In genomic region chr15:80462106-80462505, GRCm38 (mm10) we compare ENCODE assay signal across 8 mouse cellular contexts.
DNase-seq lines count a peak whose midpoint lies in the region; ATAC-seq and TF ChIP-seq lines count a peak whose summit lies in the region.

No protein-coding gene starts in this region.

- no peaks in the 10 kb centered on the region for H3K4me1 ChIP-seq in kidney, adult 2 months (ENCODE audit: control insufficient read depth, insufficient read depth, low read length)
- H3K4me1 ChIP-seq in embryonic facial prominence, embryonic 14.5 days (ENCODE audit: control insufficient read depth, insufficient read depth, low read length), result peaks cover 5% of the 10 kb centered on the region; the same call in 1 of the 2 replicates
- H3K4me1 ChIP-seq in kidney, postnatal 0 days (replicated peaks; ENCODE audit: insufficient read depth, low read length), result no peaks in the 10 kb centered on the region
- peaks cover 17% of the 10 kb centered on the region for H3K4me1 ChIP-seq in midbrain, embryonic 15.5 days

- DNase-seq in kidney, adult 2 months, result peak; percentile 24
- no peak for DNase-seq in kidney, adult 11 months
- peak; percentile 36 for DNase-seq in embryonic facial prominence, embryonic 14.5 days (ENCODE audit: low spot score)
- peak; percentile 72 for DNase-seq in kidney, postnatal 0 days (ENCODE audit: low spot score)
- no peak for DNase-seq in layer of hippocampus, adult 11-12 months (ENCODE audit: low spot score)
- no peak for DNase-seq in cerebellum, postnatal 36 days

- WGBS in kidney, adult 2 months, result 8% methylated on average over 9 of the region's 9 CpGs
- WGBS in embryonic facial prominence, embryonic 14.5 days, result 3% methylated on average over 9 of the region's 9 CpGs
- WGBS in kidney, postnatal 0 days, result 3% methylated on average over 9 of the region's 9 CpGs
- WGBS in midbrain, embryonic 15.5 days, result 5% methylated on average over 9 of the region's 9 CpGs

- H3K36me3 ChIP-seq in kidney, adult 2 months (ENCODE audit: control insufficient read depth, insufficient read depth, low read length), result no peaks in the 10 kb centered on the region
- no peaks in the 10 kb centered on the region for H3K36me3 ChIP-seq in embryonic facial prominence, embryonic 14.5 days (ENCODE audit: control insufficient read depth, insufficient read depth, low read length)
- no peaks in the 10 kb centered on the region for H3K36me3 ChIP-seq in kidney, postnatal 0 days (ENCODE audit: insufficient read depth, low read length)
- no peaks in the 10 kb centered on the region for H3K36me3 ChIP-seq in midbrain, embryonic 15.5 days (replicated peaks)

- TF ChIP-seq CTCF in kidney, adult 2 months (conservative IDR thresholded peaks at IDR 0.05; ENCODE audit: insufficient read depth, insufficient read length, low read depth, low read length), result no peak
- peak; percentile 27; the same call in 1 of the 2 replicates for TF ChIP-seq CTCF in kidney, postnatal 0 days (IDR thresholded peaks at IDR 0.05; ENCODE audit: low read depth)

- H3K27me3 ChIP-seq in kidney, adult 2 months (replicated peaks; ENCODE audit: control insufficient read depth, insufficient read depth, low read length), result no peaks in the 10 kb centered on the region
- no peaks in the 10 kb centered on the region; the same call in 1 of the 2 replicates for H3K27me3 ChIP-seq in embryonic facial prominence, embryonic 14.5 days (replicated peaks; ENCODE audit: control insufficient read depth, insufficient read depth, low read length)
- 0 out of 2 replicates have a peak, but pooled peaks cover 3% of the 10 kb centered on the region for H3K27me3 ChIP-seq in kidney, postnatal 0 days (ENCODE audit: insufficient read depth, low read length)
- no peaks in the 10 kb centered on the region for H3K27me3 ChIP-seq in midbrain, embryonic 15.5 days (replicated peaks)

- TF ChIP-seq POLR2A in kidney, adult 2 months (IDR thresholded peaks at IDR 0.05; ENCODE audit: low read depth, low read length), result no peak

- H3K9me3 ChIP-seq in embryonic facial prominence, embryonic 14.5 days (ENCODE audit: control insufficient read depth, low read length), result no peaks in the 10 kb centered on the region
- no peaks in the 10 kb centered on the region for H3K9me3 ChIP-seq in kidney, postnatal 0 days (replicated peaks; ENCODE audit: low read length)
- no peaks in the 10 kb centered on the region for H3K9me3 ChIP-seq in midbrain, embryonic 15.5 days

- peak overlapping the region; percentile 47 for H3K4me2 ChIP-seq in embryonic facial prominence, embryonic 14.5 days (ENCODE audit: low read depth, low read length)
- H3K4me2 ChIP-seq in kidney, postnatal 0 days (ENCODE audit: low read length), result peak overlapping the region; percentile 37
- H3K4me2 ChIP-seq in midbrain, embryonic 15.5 days, result 0 out of 2 replicates have a peak overlapping the region, but pooled peaks have one; percentile 23

- H3K27ac ChIP-seq in kidney, adult 2 months (ENCODE audit: insufficient read depth, low read depth, low read length), result no peak overlapping the region
- no peak overlapping the region for H3K27ac ChIP-seq in embryonic facial prominence, embryonic 14.5 days (replicated peaks; ENCODE audit: low read depth, low read length)
- H3K27ac ChIP-seq in kidney, postnatal 0 days, result no peak overlapping the region
- H3K27ac ChIP-seq in midbrain, embryonic 15.5 days, result no peak overlapping the region

- peak; percentile 33; the same call in 1 of the 2 replicates for ATAC-seq in embryonic facial prominence, embryonic 14.5 days (ENCODE audit: low read depth)
- ATAC-seq in kidney, postnatal 0 days (replicated peaks; ENCODE audit: low FRiP score, low read depth), result no peak; the same call in 1 of the 2 replicates
- ATAC-seq in midbrain, embryonic 15.5 days (replicated peaks), result no peak
- ATAC-seq in erythroblast, adult 5-6 weeks (replicated peaks; ENCODE audit: low FRiP score, poor library complexity, severe bottlenecking), result no peak

- no peak overlapping the region for H3K9ac ChIP-seq in embryonic facial prominence, embryonic 14.5 days (ENCODE audit: low read depth, low read length)
- H3K9ac ChIP-seq in kidney, postnatal 0 days (ENCODE audit: low read depth, low read length), result no peak overlapping the region
- no peak overlapping the region for H3K9ac ChIP-seq in midbrain, embryonic 15.5 days

- H3K4me3 ChIP-seq in kidney, adult 2 months (ENCODE audit: insufficient read depth, low read depth, low read length), result no peak overlapping the region
- peak overlapping the region; percentile 20; the same call in 1 of the 2 replicates for H3K4me3 ChIP-seq in embryonic facial prominence, embryonic 14.5 days (ENCODE audit: low read depth, low read length)
- 0 out of 2 replicates have a peak overlapping the region, but pooled peaks have one; percentile 3 for H3K4me3 ChIP-seq in kidney, postnatal 0 days (replicated peaks; ENCODE audit: low read depth, low read length)
- H3K4me3 ChIP-seq in midbrain, embryonic 15.5 days, result no peak overlapping the region

Comparison
In these comparisons a context has a peak if more than half of its experiments do, and no peak if none do; other contexts are left out.
1. DNase-seq: peak in kidney, adult 2 months (single experiment), embryonic facial prominence, embryonic 14.5 days (single experiment) and kidney, postnatal 0 days (single experiment); none in kidney, adult 11 months (single experiment), layer of hippocampus, adult 11-12 months (single experiment) and cerebellum, postnatal 36 days (0 of 2).
2. H3K4me3 ChIP-seq: peak in embryonic facial prominence, embryonic 14.5 days (single experiment) and kidney, postnatal 0 days (single experiment); none in kidney, adult 2 months (single experiment) and midbrain, embryonic 15.5 days (single experiment).
3. Peak in every context shown above with its lines, with median percentiles within 50 percentile points of each other: H3K4me2 ChIP-seq.